Mouse (Mus musculus) midbrain, embryonic 11.5 days (tissue): ENCODE results near the gene Slc16a2. TPM values are rescaled to one million over a fixed set of nuclear protein-coding genes. Genes with fewer than 3 reads are reported as not detected.

Source experiments
- ATAC-seq: fragments of 200-750 bp; cut with Nextera tagmentation; 2 replicates; pipeline ENCODE4 v1.8.0; 2017; ENCODE audit warnings: moderate TSS enrichment, moderate library complexity; ENCODE audit not compliant: low FRiP score
- DNase-seq: peaks from one replicate; pipeline ENCODE4 v3.0.0; 2015; ENCODE audit warnings: low spot score; ENCODE audit errors: missing footprints
- H3K27ac ChIP-seq: fragments of 300-500 bp; sonication (generic); 2 replicates; pipeline ENCODE4 v1.5.1; 2014; ENCODE audit warnings: low read depth, low read length
- H3K27me3 ChIP-seq: fragments of 300-500 bp; sonication (generic); 2 replicates; pipeline ENCODE4 v1.6.1; 2014; ENCODE audit warnings: mild to moderate bottlenecking, low read length, moderate library complexity, mixed read lengths; ENCODE audit not compliant: control insufficient read depth, insufficient read depth
- H3K36me3 ChIP-seq: fragments of 300-500 bp; sonication (generic); 2 replicates; pipeline ENCODE4 v1.6.1; 2014; ENCODE audit warnings: mild to moderate bottlenecking, low read length, moderate library complexity, mixed read lengths; ENCODE audit not compliant: control insufficient read depth, insufficient read depth
- H3K4me1 ChIP-seq: fragments of 300-500 bp; sonication (generic); 2 replicates; pipeline ENCODE4 v1.6.1; 2014; ENCODE audit warnings: low read length; ENCODE audit not compliant: control insufficient read depth, insufficient read depth
- H3K4me2 ChIP-seq: fragments of 300-500 bp; sonication (generic); 2 replicates; pipeline ENCODE4 v1.6.1; 2014; ENCODE audit warnings: mild to moderate bottlenecking, moderate library complexity
- H3K4me3 ChIP-seq: fragments of 300-500 bp; sonication (generic); 2 replicates; pipeline ENCODE4 v1.5.1; 2014; ENCODE audit warnings: low read depth, low read length
- H3K9ac ChIP-seq: fragments of 300-500 bp; sonication (generic); 2 replicates; pipeline ENCODE4 v1.6.1; 2014; ENCODE audit warnings: low read length
- H3K9me3 ChIP-seq: fragments of 300-500 bp; sonication (generic); 2 replicates; pipeline ENCODE4 v1.6.1; 2016; ENCODE audit warnings: low read length; ENCODE audit not compliant: control insufficient read depth
- WGBS: fragments of 180-500 bp; shearing (Covaris S2); extraction: QIAGEN DNeasy Blood & Tissue Kit; methylation state at CpG from one replicate; pipeline ENCODE4 v1.1.7; 2014; 5-methylcytosine and 5-hydroxymethylcytosine counted together
- polyA plus RNA-seq: library from polyadenylated mRNA; unstranded; fragments of >200 nt; fragmentation: Nextera tagmentation; extraction: Ambion mirVana; gene quantifications from 2 replicates; pipeline ENCODE4 v1.2.1, GENCODE M21; 2014

The Slc16a2 gene
- polyA plus RNA-seq, 1 experiment from 2014 or later = 14.0 TPM

DNA sequence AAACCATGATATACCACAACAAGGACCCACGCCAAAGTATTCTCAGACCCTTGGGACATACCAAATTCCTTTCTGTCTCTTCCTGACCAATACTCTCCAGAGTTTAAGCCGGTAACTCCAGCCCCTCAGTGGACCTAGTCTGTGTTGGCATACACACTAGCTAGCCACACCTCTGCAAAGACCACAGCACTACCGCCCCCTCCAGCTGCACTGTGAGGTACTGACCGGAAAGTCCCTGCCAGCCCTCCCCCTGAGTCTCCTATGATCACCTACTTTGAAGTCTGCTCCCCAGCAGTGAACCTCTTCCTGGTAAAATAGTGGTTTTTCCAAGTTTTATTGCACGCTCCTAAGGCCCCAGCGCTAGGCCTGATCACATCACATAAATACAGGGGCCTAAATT, 2.5 kb downstream of the Slc16a2 start:
- Histone ChIP-seq H3K36me3 (no peaks in the 10 kb centered on the region), H3K4me2 (peak overlapping the region; percentile 81; the same call in 1 of the 2 replicates), H3K27ac (no peak overlapping the region), H3K4me3 (no peak overlapping the region), H3K9ac (no peak overlapping the region), H3K4me1 (0 out of 2 replicates have a peak, but pooled peaks cover 2% of the 10 kb centered on the region), H3K9me3 (no peaks in the 10 kb centered on the region), H3K27me3 (peaks cover 69% of the 10 kb centered on the region)
- DNase-seq = no peak
- no peak for ATAC-seq
- 38% methylated on average over 6 of the region's 6 CpGs for WGBS

GRCm38 (mm10) chrX:103812690-103813089, 9.1 kb downstream of the Slc16a2 start:
- Histone ChIP-seq H3K4me2 (no peak overlapping the region), H3K4me3 (no peak overlapping the region), H3K36me3 (no peaks in the 10 kb centered on the region), H3K27me3 (peaks cover 59% of the 10 kb centered on the region), H3K9ac (no peak overlapping the region), H3K4me1 (no peaks in the 10 kb centered on the region), H3K27ac (no peak overlapping the region), H3K9me3 (no peaks in the 10 kb centered on the region)
- WGBS = 68% methylated on average over 1 of the region's 1 CpGs
- no peak for DNase-seq
- ATAC-seq = no peak

GRCm38 (mm10) chrX:103810483-103810882, 11.3 kb downstream of the Slc16a2 start:
- no peak overlapping the region for H3K27ac ChIP-seq
- no peak overlapping the region for H3K9ac ChIP-seq
- no peaks in the 10 kb centered on the region for H3K4me1 ChIP-seq
- 56% methylated on average over 1 of the region's 1 CpGs for WGBS
- no peak overlapping the region for H3K4me3 ChIP-seq
- no peak for ATAC-seq
- H3K4me2 ChIP-seq = no peak overlapping the region
- H3K36me3 ChIP-seq = no peaks in the 10 kb centered on the region
- no peaks in the 10 kb centered on the region for H3K9me3 ChIP-seq
- no peak for DNase-seq
- H3K27me3 ChIP-seq = peaks cover 66% of the 10 kb centered on the region

- no peaks in the 10 kb centered on the region for H3K36me3 ChIP-seq
- no peaks in the 10 kb centered on the region for H3K9me3 ChIP-seq
- no peak overlapping the region for H3K27ac ChIP-seq
- no peak overlapping the region for H3K4me2 ChIP-seq
- DNase-seq (no peak), ATAC-seq (no peak)
- H3K4me3 ChIP-seq = no peak overlapping the region
- no peaks in the 10 kb centered on the region for H3K4me1 ChIP-seq
- H3K9ac ChIP-seq = no peak overlapping the region
- peaks cover 59% of the 10 kb centered on the region for H3K27me3 ChIP-seq
- WGBS = 83% methylated on average over 4 of the region's 4 CpGs
These were observed 15.4 kb downstream of the Slc16a2 start for GRCm38 (mm10) chrX:103806373-103806772.

DNA sequence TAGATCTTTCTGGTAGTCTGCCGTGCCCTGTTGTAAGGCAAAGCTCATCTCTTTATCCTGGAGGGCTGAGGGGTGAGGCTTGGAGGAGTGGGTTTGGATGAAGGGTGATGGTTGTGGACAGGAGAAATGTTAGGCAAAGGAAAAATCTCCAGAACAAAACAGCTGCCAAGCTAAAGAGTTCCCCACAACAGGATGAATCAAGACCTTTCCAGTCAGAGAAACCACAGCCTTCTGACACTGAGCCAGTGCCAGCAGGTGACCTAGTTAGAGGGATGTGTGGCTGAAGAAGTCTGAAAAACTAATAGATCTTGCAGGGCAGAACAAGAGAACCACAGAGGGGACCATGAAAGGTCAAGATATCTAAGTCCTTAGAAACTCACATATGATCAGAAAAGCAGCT, 24.8 kb downstream of the Slc16a2 start:
- H3K4me1 ChIP-seq = no peaks in the 10 kb centered on the region
- WGBS = 85% methylated on average over 1 of the region's 1 CpGs
- ATAC-seq (no peak), DNase-seq (no peak)
- H3K9me3 ChIP-seq = no peaks in the 10 kb centered on the region
- H3K27me3 ChIP-seq = peaks cover 60% of the 10 kb centered on the region
- no peak overlapping the region for H3K27ac ChIP-seq
- H3K36me3 ChIP-seq = no peaks in the 10 kb centered on the region
- no peak overlapping the region for H3K4me3 ChIP-seq
- H3K9ac ChIP-seq = no peak overlapping the region
- H3K4me2 ChIP-seq = no peak overlapping the region

GRCm38 (mm10) chrX:103795506-103795905, 26.3 kb downstream of the Slc16a2 start:
- Histone ChIP-seq H3K9ac (no peak overlapping the region), H3K36me3 (no peaks in the 10 kb centered on the region), H3K4me2 (no peak overlapping the region), H3K9me3 (no peaks in the 10 kb centered on the region), H3K4me3 (no peak overlapping the region), H3K27me3 (peaks cover 74% of the 10 kb centered on the region), H3K27ac (no peak overlapping the region), H3K4me1 (no peaks in the 10 kb centered on the region)
- 89% methylated on average over 5 of the region's 5 CpGs for WGBS
- DNase-seq (no peak), ATAC-seq (no peak)

DNA sequence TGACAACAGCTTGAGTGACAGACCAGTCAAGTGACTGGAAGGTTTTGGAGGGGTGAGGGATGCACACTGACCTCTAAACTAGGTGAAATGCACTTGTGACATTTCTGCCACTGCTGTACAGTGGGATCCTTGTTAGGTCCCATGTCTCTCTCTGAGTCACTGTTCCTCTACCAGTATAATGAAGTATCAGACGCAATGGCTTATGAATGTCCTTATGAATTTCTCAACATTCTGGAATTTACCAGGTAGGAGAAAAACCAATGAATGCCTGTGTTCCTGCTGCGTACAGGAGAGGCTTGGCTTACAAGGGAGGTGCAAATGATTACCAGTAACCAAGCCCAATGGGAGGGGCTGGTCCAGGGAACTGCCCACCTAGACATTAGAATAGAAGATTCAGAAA, 30.5 kb downstream of the Slc16a2 start:
- Histone ChIP-seq H3K9me3 (no peaks in the 10 kb centered on the region), H3K9ac (no peak overlapping the region), H3K4me1 (no peaks in the 10 kb centered on the region), H3K27ac (no peak overlapping the region), H3K4me3 (no peak overlapping the region), H3K4me2 (no peak overlapping the region), H3K27me3 (peaks cover 55% of the 10 kb centered on the region), H3K36me3 (no peaks in the 10 kb centered on the region)
- DNase-seq = no peak
- no peak for ATAC-seq
- WGBS = 88% methylated on average over 2 of the region's 2 CpGs

- Histone ChIP-seq H3K27ac (no peak overlapping the region), H3K9ac (no peak overlapping the region), H3K9me3 (no peaks in the 10 kb centered on the region), H3K4me2 (no peak overlapping the region), H3K36me3 (no peaks in the 10 kb centered on the region), H3K4me3 (no peak overlapping the region), H3K27me3 (peaks cover 37% of the 10 kb centered on the region), H3K4me1 (no peaks in the 10 kb centered on the region)
- 56% methylated on average over 2 of the region's 2 CpGs for WGBS
- DNase-seq (no peak), ATAC-seq (no peak)
These were observed 36.1 kb downstream of the Slc16a2 start for GRCm38 (mm10) chrX:103785681-103786080.

GRCm38 (mm10) chrX:103776412-103776811, 45.4 kb downstream of the Slc16a2 start:
- peaks cover 60% of the 10 kb centered on the region for H3K27me3 ChIP-seq
- no peak overlapping the region for H3K9ac ChIP-seq
- ATAC-seq (no peak), DNase-seq (no peak)
- no peak overlapping the region for H3K27ac ChIP-seq
- H3K9me3 ChIP-seq = no peaks in the 10 kb centered on the region
- no peak overlapping the region for H3K4me2 ChIP-seq
- no peak overlapping the region for H3K4me3 ChIP-seq
- no peaks in the 10 kb centered on the region for H3K36me3 ChIP-seq
- no peaks in the 10 kb centered on the region for H3K4me1 ChIP-seq

GRCm38 (mm10) chrX:103746197-103746596, 75.6 kb downstream of the Slc16a2 start:
- Histone ChIP-seq H3K27ac (no peak overlapping the region), H3K4me1 (peaks cover 8% of the 10 kb centered on the region), H3K9ac (no peak overlapping the region), H3K27me3 (peaks cover 39% of the 10 kb centered on the region), H3K4me2 (no peak overlapping the region), H3K4me3 (no peak overlapping the region), H3K36me3 (no peaks in the 10 kb centered on the region), H3K9me3 (no peaks in the 10 kb centered on the region)
- ATAC-seq (no peak), DNase-seq (no peak)
- 95% methylated on average over 1 of the region's 1 CpGs for WGBS
